Mouse (Mus musculus) kidney, postnatal 0 days (tissue): ENCODE data around the gene Gm49405. TPM values are rescaled to one million over a fixed set of nuclear protein-coding genes. Genes with fewer than 3 reads are reported as not detected.

Experiments used
- ATAC-seq: fragments of 200-750 bp; cut with Nextera tagmentation; replicated peaks from 2 replicates; pipeline ENCODE4 v1.8.0; 2017; ENCODE audit warnings: low read depth, moderate number of reproducible peaks, moderate TSS enrichment, moderate library complexity; ENCODE audit not compliant: low FRiP score
- DNase-seq: peaks from one replicate; pipeline ENCODE4 v3.0.0-alpha.2; 2016; ENCODE audit warnings: low spot score
- H3K27ac ChIP-seq: fragments of 300-500 bp; sonication (generic); 2 replicates; pipeline ENCODE4 v1.5.1; 2014; ENCODE audit warnings: mild to moderate bottlenecking
- H3K27me3 ChIP-seq: fragments of 300-500 bp; sonication (generic); 2 replicates; pipeline ENCODE4 v1.6.1; 2014; ENCODE audit warnings: low read length, mixed read lengths; ENCODE audit not compliant: insufficient read depth
- H3K36me3 ChIP-seq: fragments of 300-500 bp; sonication (generic); 2 replicates; pipeline ENCODE4 v1.6.1; 2014; ENCODE audit warnings: low read length, mixed read lengths; ENCODE audit not compliant: insufficient read depth
- H3K4me1 ChIP-seq: fragments of 300-500 bp; sonication (generic); replicated peaks from 2 replicates; pipeline ENCODE4 v1.6.1; 2014; ENCODE audit warnings: antibody characterized with exemption, low read length, mixed read lengths; ENCODE audit not compliant: insufficient read depth
- H3K4me2 ChIP-seq: fragments of 300-500 bp; sonication (generic); 2 replicates; pipeline ENCODE4 v1.6.1; 2014; ENCODE audit warnings: mild to moderate bottlenecking, low read length, moderate library complexity, mixed read lengths
- H3K4me3 ChIP-seq: fragments of 300-500 bp; sonication (generic); replicated peaks from 2 replicates; pipeline ENCODE4 v1.5.1; 2014; ENCODE audit warnings: low read depth, low read length
- H3K9ac ChIP-seq: fragments of 300-500 bp; sonication (generic); 2 replicates; pipeline ENCODE4 v1.6.1; 2014; ENCODE audit warnings: low read depth, low read length
- H3K9me3 ChIP-seq: fragments of 300-500 bp; sonication (generic); replicated peaks from 2 replicates; pipeline ENCODE4 v1.6.1; 2016; ENCODE audit warnings: low read length, inconsistent platforms, mixed read lengths
- CTCF ChIP-seq: IDR thresholded peaks from 2 replicates; pipeline ENCODE4 v1.5.1; 2016; ENCODE audit warnings: antibody characterized with exemption, low read depth, mild to moderate bottlenecking, moderate library complexity
- WGBS: fragments of 180-500 bp; shearing (Covaris S2); extraction: QIAGEN DNeasy Blood & Tissue Kit; methylation state at CpG from one replicate; pipeline ENCODE4 v1.1.7; 2014; 5-methylcytosine and 5-hydroxymethylcytosine counted together
- polyA plus RNA-seq: library from polyadenylated mRNA; unstranded; fragments of >200 nt; fragmentation: Nextera tagmentation; extraction: Ambion mirVana; gene quantifications from 2 replicates; pipeline ENCODE4 v1.2.1, GENCODE M21; 2015

Gm49405 gene
- polyA plus RNA-seq, 1 experiment from 2014 or later = 1.3 TPM

DNA sequence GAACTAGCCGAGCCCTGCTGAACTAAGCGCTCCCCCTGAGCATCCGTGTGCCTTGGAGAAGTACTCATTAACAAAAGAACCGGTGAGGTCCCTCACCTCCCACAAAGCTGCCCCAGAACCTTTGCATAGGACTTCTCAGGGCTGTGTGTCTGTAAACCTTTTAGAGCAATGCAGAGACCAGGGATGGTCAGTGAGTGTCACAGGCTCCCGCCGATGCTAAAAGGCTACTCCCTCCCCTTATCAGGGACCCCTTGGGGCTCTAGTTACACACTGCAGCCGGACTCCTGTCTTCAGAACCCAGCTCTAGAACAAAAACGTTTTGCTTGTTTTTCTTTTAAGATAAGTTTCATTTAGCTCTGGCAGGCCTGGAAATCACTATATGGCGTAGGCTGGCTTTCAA is 12.6 kb downstream of the Gm49405 start:
- ATAC-seq = peak; percentile 15; the same call in 1 of the 2 replicates
- WGBS = 19% methylated on average over 9 of the region's 9 CpGs
- H3K27ac ChIP-seq = no peak overlapping the region

DNA sequence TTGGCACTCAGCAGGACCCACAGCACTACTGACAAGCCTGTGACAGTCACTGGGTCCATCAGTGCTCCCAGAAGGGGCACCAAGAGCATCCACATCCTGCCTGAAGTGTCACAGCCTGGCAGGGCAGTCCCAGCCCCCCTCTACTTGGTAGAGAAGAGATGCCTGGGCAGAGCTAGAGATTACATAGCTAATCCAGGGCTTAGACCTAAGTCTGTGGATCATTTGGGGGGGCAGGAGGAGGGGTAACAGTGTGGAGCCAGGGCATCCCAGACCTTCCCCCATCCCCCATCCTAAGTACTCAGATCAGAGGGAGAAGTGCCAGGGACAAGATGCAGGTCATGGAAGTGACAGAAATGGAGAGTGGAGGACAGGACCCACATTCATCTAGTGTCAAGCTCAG is 14.4 kb downstream of the Gm49405 start:
- H3K36me3 ChIP-seq = peaks cover 3% of the 10 kb centered on the region; the same call in 1 of the 2 replicates
- no peaks in the 10 kb centered on the region for H3K9me3 ChIP-seq
- no peaks in the 10 kb centered on the region for H3K27me3 ChIP-seq
- no peak for TF ChIP-seq CTCF
- H3K9ac ChIP-seq = no peak overlapping the region
- no peak overlapping the region for H3K4me3 ChIP-seq
- no peak for ATAC-seq
- DNase-seq = no peak
- H3K27ac ChIP-seq = no peak overlapping the region
- H3K4me1 ChIP-seq = no peaks in the 10 kb centered on the region
- no peak overlapping the region for H3K4me2 ChIP-seq

More for the DNA sequence above, 12.6 kb downstream of the Gm49405 start:
- H3K4me1 ChIP-seq = no peaks in the 10 kb centered on the region
- H3K27me3 ChIP-seq = no peaks in the 10 kb centered on the region
- H3K4me3 ChIP-seq = peak overlapping the region; percentile 85; the same call in 1 of the 2 replicates
- no peak for DNase-seq
- peak overlapping the region; percentile 41 for H3K4me2 ChIP-seq
- no peaks in the 10 kb centered on the region for H3K9me3 ChIP-seq
- TF ChIP-seq CTCF = no peak
- H3K9ac ChIP-seq = peak overlapping the region; percentile 32; the same call in 1 of the 2 replicates
- H3K36me3 ChIP-seq = peaks cover 18% of the 10 kb centered on the region

DNA sequence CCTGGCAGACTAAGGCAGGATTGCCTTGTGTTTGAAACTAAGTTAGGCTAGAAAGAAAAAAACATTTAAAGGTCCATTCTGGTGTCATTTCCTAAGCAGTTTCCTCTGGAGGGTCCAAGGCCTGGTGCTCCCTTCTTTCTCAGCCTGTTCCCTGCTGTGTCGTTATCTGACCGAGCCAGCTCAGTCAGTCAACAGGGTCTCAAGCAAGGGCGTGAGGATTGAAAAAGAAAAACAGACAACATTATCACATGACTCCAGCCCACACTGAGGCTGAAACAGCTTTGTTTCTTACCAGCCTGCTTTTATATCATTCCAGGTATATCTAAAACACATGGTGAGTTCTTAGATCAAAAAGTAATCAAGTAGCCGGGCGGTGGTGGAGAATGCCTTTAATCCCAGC is 15.2 kb downstream of the Gm49405 start:
- no peak overlapping the region for H3K4me2 ChIP-seq
- no peak overlapping the region for H3K9ac ChIP-seq
- no peaks in the 10 kb centered on the region for H3K9me3 ChIP-seq
- H3K4me1 ChIP-seq = no peaks in the 10 kb centered on the region
- DNase-seq = no peak
- H3K36me3 ChIP-seq = no peaks in the 10 kb centered on the region
- WGBS = 67% methylated on average over 5 of the region's 5 CpGs
- H3K27me3 ChIP-seq = no peaks in the 10 kb centered on the region
- no peak for TF ChIP-seq CTCF
- H3K27ac ChIP-seq = no peak overlapping the region
- no peak overlapping the region for H3K4me3 ChIP-seq
- ATAC-seq = no peak

DNA sequence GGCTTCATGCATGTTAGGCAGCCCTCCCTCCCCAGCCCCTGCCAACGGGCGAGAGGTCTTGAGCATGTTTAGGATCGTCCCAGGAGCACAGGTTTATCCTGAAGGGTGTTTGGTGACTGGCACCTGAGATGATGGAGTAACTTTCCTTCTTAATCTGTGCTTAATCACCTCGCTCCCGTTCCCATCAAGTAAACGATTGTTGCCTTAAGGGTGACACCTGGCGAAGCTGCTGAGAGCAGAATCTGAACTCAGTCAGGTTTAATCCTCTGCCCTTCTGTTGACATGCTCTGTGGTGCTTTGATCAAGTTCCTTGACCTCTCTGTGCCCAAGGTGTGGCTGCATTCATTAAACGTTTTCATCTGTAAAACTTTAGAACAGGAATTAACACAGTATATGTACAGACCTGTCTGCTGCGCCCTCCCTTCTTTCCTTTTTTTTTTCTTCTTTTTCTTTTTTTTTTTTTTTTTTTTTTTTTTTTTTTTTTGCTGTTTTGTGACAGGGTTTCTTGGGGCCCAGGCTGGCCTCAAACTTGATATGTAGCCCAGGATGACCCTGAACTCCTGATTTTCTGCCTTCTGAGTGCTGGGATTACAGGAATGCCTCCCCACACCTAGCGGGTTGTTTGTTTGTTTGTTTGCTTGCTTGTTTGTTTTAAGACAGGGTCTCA is 17.6 kb downstream of the Gm49405 start:
- Histone ChIP-seq H3K4me3 (no peak overlapping the region), H3K27ac (no peak overlapping the region), H3K9me3 (no peaks in the 10 kb centered on the region), H3K27me3 (no peaks in the 10 kb centered on the region), H3K4me2 (no peak overlapping the region), H3K4me1 (no peaks in the 10 kb centered on the region), H3K9ac (no peak overlapping the region), H3K36me3 (no peaks in the 10 kb centered on the region)
- DNase-seq (no peak), ATAC-seq (no peak)
- 68% methylated on average over 10 of the region's 10 CpGs for WGBS
- no peak for TF ChIP-seq CTCF

DNA sequence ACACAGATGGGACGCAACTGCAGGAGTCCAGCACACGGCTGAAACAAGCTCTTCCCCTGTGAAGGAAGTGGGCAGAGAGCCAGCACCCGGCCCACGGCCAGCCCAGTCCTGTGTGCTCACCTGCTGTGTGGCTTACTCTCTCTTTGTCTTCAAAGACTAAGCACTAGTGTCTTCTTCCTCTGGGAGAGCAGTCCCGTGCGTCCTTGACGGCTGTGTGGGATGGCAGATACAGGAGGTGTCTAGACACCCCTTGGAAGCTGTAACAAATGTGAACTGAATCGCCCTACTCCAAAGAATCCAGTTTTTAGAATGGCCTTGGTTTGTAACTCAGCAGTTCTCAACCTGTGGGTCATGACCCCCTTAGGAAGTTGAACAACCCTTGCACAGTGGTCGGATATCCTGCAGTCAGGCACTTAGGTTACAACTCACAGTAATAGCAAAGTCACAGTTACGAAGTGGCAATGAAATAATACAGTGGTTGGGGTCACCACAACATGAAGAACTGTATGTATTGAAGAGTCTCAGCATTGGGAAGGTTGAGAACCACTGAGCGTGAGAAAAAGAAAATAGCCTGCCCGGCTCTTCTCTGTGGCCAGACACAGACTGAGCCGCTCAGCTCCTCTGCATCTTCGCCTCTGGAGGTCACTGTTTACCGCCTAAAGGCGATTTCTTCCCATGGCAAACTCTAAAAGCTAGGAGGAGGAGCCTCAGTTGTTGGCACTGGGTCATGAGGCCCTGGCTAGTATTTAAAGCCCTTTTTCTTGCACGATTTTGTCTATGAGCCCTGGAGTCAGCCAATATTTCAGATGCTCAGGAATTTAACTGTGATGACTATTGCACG is 18.5 kb downstream of the Gm49405 start:
- Histone ChIP-seq H3K27me3 (no peaks in the 10 kb centered on the region), H3K4me2 (no peak overlapping the region), H3K4me3 (no peak overlapping the region), H3K36me3 (no peaks in the 10 kb centered on the region), H3K4me1 (no peaks in the 10 kb centered on the region), H3K9ac (no peak overlapping the region), H3K9me3 (no peaks in the 10 kb centered on the region), H3K27ac (no peak overlapping the region)
- DNase-seq (peak; percentile 95), ATAC-seq (peak; percentile 81)
- TF ChIP-seq CTCF = peak; percentile 91
- 30% methylated on average over 18 of the region's 18 CpGs for WGBS

DNA sequence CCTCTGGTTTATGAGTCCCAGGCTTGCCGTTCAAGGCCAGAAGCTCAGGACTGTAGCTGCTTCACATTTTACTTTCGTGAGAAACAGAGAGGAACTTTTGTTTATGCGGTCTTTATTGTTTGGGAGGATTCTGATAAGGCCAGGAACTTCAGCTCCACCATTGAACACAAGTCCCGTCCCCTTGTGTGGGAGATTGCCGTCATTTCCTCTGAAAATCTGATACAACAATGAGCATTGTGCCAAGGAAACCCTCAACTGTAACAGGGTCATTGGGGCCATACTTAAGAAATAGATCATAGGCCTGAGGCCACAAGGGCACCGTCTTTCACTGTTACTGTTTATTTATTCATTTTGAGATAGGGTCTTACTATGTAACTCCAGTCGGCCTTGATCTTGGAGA is 22.8 kb downstream of the Gm49405 start:
- 61% methylated on average over 7 of the region's 7 CpGs for WGBS
- Histone ChIP-seq H3K4me2 (no peak overlapping the region), H3K36me3 (no peaks in the 10 kb centered on the region), H3K9me3 (no peaks in the 10 kb centered on the region), H3K4me1 (no peaks in the 10 kb centered on the region), H3K27me3 (no peaks in the 10 kb centered on the region), H3K9ac (no peak overlapping the region), H3K27ac (no peak overlapping the region), H3K4me3 (no peak overlapping the region)
- ATAC-seq (no peak), DNase-seq (no peak)
- no peak for TF ChIP-seq CTCF
